Mouse (Mus musculus) mouse trophoblast stem cell (cell line): ENCODE results near the gene Lyrm1.

ENCODE experiments used
- in situ Hi-C, 2 experiments: fragments of 300-500 bp; cut with MseI, MboI; formaldehyde crosslinking; loops; 2 replicates in 1 of 2; 3 replicates in 1 of 2; pipeline ENCODE4 v1.15.1; 2025

The Lyrm1 gene

DNA sequence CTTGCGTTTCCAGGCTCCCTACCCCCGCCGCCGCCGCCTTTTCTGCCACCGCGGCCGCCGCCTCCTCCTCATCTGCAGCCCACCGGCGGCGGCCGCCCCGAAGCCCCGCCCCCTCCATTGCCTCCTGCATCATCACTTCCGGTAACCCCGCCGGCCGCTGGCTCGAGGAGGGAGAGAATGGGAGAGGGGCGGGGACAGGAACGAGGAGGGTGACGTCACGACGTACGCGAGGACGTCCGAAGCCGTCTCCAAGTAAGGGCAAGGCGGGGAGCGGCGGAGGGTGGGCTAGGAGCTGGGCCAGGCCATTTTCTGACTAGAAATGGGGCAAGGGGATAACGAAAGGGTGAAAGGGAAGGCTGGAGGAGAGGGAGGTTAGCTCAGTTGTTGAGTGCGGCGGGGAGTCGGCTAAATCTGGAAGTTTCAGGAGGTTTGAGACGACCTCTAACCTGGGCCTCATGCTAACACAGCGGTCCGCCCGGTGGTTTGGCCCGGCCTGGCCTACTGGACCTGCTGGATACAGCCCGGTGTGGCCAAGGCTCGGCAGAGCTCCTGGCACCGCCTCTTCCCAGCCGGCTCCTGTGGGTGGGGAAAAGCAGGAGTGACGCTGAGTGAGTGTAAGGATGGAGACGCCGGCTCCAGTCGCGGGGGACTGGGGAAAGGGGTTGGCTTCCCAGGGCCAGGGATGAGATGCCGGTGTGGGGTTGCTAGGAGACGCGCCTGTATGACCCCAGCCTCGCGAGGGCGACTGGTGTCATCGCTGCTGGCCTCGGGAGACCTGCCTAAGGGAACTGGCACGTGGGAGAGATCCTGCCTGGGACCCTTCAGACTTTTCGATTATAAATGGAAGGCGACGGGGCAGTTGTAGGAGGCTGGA is at the start of gene Lyrm1, which contains the start of gene Dcun1d3:
Gene Lyrm1, plus strand, starts transcription at position 223 of the 874 bp plus-strand sequence.
Gene Dcun1d3, minus strand, starts transcription at position 660 of the 874 bp plus-strand sequence.
- in situ Hi-C loops: no loop called here

DNA sequence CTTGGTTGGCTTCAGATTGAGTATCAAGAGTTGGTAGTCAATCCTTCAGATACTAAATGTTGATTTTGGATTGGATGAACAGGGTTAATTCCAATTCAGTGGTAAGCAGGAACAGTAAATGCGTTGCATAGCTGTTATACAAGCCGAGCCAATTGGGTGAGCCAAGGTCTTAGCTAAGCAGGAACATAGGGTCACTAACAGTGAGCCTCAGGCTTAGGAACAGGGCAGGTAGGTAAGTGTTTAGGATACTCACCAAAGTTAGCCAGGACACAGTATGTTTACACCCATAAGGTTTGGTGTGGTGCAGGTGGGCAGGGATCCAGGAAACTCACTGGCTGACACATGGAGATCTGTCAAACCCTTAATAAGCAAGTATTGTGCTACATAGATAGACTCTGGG is 48.3 kb upstream of the Lyrm1 start:
- in situ Hi-C loops: no loop called here

DNA sequence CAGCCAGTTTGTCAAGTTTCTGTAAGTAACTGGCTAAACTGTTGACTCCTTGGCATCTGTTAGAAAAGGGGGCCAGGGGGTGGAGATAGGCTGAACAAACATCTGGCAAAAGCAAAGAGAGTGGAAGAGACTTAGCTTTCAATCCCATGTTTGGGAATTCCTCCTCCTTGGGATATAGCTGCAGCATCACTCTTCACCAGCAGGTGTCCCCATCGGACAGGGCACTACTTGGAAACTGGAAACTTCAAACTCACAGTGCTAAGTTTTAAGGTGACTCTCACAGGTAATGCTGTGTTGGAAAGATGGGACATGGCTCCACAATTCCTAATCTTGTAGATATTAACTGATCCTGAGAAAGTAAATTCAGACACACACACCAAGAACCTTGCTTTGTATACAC is 46.6 kb upstream of the Lyrm1 start:
- in situ Hi-C loops: no loop called here

DNA sequence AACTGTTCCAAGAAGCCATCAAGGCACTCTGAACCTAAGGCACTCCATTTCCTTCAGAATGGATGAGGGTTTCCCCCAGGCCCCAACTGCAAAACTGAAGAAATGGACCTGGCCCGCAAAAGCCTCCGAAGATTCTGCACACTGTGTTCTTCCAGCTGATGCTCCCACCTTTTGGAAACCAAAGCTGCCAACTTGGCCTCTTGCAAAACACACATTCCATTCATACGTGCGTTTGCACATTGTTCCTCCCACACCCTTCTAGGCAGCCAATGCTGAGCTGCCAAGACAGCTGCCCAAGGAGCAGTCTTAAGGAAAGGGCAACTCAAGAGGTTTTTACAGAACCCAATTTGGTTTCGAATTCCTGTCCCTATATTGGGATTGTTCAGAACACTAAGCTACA is 44.9 kb upstream of the Lyrm1 start:
- in situ Hi-C loops: loop anchor here in 1 of 2 experiments (25.0 kb wide), 1 partner anchor 487 kb away; the partner anchor contains the start of gene Abca15

DNA sequence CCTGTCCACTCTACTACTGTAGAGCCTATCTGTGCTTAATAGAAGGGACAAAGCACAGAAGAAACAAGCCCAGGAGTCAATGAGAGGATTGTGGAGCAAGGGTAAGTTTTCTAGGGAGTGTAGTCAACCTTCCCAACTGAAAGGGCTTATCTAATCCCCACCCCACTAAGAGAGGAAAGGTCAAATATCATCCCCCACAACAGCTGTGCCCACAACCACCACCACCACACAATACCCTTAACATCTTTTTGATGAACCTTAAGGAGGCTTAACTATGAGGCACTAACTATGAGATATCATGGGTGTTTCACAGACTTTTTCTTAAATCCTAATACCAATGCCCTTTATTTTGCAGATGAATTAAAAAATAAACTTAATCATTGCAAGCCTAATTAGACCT is 43.2 kb upstream of the Lyrm1 start:
- in situ Hi-C loops: loop anchor here in 1 of 2 experiments (25.0 kb wide), 1 partner anchor 485 kb away; the partner anchor contains the start of gene Abca15

DNA sequence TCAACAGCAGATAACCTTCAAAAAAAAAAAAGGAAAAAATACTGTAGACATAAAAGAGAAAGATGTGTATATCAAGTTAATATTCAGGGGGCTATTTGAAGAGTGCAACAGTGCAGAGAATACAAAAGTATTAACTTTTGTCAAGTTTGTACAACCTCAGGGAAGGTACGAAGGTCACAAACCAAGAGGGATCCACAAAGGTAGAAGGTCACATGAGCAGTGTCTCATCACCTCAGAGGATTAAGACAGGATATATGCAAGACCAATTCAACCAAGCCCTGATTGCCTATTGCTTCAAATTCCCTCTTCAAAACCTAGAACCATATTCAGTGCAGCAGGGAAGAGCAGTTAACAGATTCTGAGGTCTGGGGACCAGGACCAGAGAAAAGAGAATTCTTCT is 42.5 kb upstream of the Lyrm1 start:
- in situ Hi-C loops: loop anchor here in 1 of 2 experiments (25.0 kb wide), 1 partner anchor 484 kb away; the partner anchor contains the start of gene Abca15

DNA sequence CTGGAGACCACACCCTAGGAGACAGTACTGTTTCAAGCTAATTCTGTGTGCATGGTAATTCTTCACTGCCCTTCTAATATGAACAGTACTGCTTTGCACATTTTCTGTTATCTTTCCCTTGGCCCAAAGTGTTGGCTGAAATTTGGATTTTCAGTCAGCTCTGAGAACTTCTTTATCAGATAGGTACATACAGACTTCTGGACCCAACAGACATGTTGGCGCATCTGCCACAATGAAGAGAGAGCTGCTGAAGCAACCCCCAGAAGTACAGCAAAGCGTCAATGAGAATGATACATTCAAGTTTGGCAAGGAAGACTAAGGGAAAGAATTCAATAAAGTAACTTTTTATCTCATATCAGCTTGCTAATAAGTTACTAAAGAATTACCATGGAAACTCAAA is 41.3 kb upstream of the Lyrm1 start:
- in situ Hi-C loops: loop anchor here in 1 of 2 experiments (25.0 kb wide), 1 partner anchor 483 kb away; the partner anchor contains the start of gene Abca15

DNA sequence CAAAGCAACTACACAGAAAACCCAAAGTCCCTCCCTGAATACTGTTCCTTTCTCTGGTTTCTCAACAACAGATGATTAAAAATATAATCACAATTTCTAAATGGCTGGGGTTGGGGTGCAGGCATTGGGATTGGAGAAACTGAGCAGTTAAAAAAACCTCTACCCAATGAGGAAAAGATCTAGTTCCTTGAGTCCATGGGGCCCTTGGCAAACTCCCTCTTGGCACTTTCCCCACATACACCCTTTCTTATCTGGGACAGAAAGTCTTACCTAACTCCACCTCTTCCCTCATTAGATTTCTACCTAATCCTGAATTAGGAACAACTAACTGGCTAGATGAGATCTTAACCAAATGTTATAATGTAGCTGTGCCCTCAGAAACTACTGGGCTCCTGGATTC is 40.6 kb upstream of the Lyrm1 start:
- in situ Hi-C loops: loop anchor here in 1 of 2 experiments (25.0 kb wide), 1 partner anchor 482 kb away; the partner anchor contains the start of gene Abca15

DNA sequence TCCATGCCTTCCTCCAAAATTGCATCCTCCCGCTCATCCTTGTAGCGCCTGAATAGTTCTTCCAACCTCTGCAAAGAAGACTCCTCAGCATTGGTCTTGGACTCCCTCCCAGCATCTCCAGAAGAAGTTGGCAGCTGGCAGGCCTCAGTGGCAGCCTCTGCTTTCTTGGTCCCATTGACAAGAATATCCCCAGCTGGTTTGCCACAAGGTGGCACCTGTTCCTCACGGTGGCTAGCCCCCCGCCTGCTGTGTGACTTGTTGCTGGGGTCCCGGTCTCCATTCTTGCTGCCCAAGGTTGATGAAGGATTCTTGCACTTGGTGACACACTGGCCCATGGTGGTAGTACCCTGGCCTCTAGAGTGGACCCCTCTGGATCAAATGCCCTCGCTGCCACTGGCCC is 36.2 kb upstream of the Lyrm1 start:
- in situ Hi-C loops: loop anchor here in 1 of 2 experiments (25.0 kb wide), 1 partner anchor 478 kb away; the partner anchor contains the start of gene Abca15

DNA sequence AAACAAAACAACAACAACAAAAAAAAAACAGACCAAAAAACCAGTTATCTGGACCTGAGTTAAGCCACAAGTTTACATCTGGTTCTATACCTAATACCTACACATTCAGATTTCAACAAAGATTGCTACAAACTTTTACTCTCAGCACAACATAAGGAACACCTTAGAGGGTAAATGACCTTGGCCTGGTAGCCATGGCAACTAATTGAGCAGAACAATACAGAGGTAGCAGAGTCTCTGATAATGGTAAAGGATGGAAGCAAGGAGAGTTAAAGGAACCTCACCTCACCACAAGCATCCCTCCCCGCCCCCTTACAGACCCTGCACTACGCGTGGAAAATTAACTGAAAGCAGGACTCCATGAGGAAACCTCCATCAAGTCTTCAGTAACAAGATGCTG is 35.5 kb upstream of the Lyrm1 start:
- in situ Hi-C loops: loop anchor here in 1 of 2 experiments (25.0 kb wide), 1 partner anchor 477 kb away; the partner anchor contains the start of gene Abca15

DNA sequence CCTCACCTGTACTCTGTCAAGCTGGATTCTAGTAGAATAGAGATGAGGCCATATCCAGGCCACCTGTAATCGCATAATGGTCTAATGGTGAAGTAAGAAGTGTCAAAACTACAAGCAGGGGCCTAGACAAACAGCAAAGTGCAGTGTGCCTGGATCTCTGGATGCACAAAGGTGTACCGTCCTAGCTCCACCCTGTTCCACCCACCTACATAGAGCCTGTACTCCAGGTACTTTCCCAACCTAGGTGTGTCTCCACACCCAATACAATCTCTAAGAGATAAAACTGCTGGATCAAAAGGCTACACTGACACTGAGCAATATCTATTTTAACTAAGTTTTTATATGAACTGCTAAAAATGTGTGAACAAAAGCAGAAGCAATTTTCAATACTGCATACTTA is 35.1 kb upstream of the Lyrm1 start:
- in situ Hi-C loops: loop anchor here in 1 of 2 experiments (25.0 kb wide), 1 partner anchor 477 kb away; the partner anchor contains the start of gene Abca15

DNA sequence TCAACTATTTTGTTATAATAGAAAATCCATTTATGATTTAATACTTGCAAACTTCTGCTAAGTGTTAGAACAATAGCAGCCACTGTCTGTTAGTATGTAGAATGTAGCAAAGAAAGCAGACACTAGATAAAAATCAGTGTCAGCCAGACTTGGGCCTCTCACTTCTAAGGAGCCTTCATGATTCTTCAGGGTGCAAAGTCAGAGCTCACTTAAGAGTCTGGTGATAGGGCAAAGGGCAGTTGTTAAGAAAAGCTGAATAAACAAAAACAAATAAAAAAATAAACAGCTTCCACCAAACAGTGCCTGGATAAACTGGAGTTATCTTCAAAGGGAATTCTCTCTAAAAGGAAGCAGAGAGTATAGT is 34.7 kb upstream of the Lyrm1 start:
- in situ Hi-C loops: loop anchor here in 1 of 2 experiments (25.0 kb wide), 1 partner anchor 476 kb away; the partner anchor contains the start of gene Abca15

DNA sequence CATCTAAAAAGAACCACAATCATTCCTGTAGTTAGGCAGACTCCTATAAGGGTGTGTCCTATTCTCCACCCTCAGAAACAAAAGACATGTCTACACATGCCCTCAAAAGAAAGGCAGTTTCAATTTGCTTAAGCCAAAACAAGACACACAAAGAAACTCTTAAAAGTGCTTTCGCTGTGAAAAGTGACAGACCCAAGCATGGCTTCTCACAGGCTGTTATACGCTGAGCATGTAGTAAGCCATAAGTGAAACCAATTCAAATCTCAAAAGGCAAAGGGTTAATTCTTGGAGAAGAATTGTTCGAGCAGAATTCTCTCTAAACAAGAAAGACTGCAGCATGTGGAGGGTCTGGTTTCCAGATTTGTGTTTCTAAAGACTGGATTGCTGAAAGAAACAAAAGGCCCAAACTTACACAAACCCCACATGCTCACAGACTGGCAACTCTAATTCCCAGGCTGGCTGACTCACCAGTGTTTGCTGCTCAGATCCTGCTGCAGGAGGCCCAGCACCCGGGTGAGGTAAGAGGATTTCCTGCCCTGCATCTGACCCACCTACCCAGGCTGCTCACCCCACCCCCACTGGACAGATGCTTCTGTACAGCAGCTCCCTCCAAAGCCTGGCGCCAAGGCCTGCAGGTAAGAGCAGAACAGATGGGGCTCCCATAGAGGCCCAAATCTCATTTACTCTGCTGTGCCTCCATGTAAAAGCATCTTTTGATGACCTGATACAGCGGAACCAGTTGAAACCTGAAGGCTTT is 34.1 kb upstream of the Lyrm1 start:
- in situ Hi-C loops: loop anchor here in 1 of 2 experiments (25.0 kb wide), 1 partner anchor 476 kb away; the partner anchor contains the start of gene Abca15

DNA sequence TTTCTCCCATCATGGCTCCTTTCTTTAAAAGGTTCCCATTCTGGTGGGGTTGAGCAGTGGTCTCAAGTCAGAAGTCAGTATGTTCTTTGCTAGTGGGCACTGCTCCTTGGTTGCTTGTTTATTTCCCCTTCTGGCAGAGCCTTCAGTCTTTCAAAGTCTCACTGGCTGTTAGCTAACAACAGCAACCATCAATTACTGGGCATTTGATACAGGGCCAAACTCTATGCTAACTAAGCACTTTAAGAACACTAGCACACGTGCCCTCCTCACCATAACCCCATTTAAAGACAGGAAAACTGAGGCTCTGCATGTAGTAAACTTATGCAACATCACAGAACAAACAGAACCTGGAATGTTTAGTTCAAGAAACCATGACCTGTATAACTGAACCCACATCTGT is 33.5 kb upstream of the Lyrm1 start:
- in situ Hi-C loops: loop anchor here in 1 of 2 experiments (25.0 kb wide), 1 partner anchor 475 kb away; the partner anchor contains the start of gene Abca15

DNA sequence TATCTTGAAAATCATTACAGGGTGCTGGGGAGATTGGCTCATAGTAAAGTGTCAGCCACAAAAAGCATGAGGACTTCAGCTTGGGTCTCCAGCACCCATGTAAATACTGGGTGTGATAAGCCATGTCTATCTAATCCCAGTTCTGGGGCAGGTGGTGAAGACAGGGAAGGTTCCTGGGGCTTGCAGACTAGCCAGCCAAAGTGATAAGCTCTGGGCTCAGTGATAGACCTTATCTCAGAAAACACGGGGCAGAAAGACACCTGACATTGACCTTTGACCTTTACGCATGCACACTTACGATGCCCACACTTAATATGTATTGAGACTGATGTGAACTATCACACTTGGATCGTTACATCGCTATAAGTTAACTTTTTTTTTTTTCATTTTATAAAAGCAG is 31.2 kb upstream of the Lyrm1 start:
- in situ Hi-C loops: loop anchor here in 1 of 2 experiments (25.0 kb wide), 1 partner anchor 473 kb away; the partner anchor contains the start of gene Abca15

DNA sequence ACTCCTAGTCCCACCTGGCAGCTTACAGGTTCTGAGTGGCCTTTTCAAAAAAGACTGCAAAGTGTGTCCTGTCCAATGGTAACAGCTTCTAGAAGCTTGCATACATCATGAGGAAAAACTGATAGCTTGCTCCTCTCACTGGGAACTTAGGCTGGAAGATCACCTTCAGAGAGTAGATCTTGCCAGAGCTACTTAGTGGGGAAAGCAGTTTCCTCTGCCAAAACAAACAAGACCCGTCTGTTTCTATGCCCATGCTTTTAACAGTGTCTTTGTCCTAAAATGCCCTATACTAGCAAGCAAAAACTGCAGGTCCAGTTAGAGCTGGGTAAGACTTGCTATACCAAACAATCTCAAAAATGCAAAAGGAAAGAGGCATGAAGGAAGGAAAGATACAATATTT is 29.5 kb upstream of the Lyrm1 start:
- in situ Hi-C loops: loop anchor here in 1 of 2 experiments (25.0 kb wide), 1 partner anchor 471 kb away; the partner anchor contains the start of gene Abca15

DNA sequence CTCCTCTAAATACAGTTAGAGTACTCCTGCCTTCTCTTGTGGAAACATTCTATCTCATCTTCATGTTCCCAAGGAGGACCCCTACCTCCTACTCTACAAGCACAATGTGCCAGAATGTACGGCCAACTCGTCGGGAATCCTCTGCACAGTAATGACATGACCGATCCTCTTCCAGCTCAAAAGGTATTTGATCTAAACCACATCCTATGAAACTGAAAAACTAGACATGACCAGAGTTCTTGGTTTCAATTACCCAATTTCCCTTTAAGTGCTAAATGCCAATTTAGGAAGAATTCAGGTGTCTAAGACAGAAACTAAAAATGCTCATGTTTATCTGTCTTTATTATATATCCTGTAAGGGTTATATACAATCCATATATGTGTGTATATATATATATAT is 23.5 kb upstream of the Lyrm1 start:
- in situ Hi-C loops: loop anchor here in 1 of 2 experiments (25.0 kb wide), 1 partner anchor 465 kb away; the partner anchor contains the start of gene Abca15

DNA sequence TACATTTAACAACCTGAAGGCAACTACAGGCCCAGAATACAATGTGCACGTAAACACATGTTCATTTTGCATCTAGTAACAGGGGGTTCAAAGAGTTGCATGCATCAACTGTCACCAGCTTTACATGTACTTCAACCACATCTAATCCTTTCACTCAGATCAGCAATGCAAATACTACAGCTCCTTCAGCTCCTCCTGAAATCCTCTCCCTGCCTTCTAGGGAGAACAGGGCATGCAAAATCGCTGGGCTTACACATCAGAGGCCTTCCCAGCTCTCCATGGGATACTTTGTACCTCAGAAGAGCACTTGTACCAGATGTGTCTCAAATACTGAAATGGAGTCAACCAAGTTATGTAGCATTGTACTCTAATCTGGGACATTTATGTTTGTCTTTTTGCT is 22.6 kb upstream of the Lyrm1 start:
- in situ Hi-C loops: loop anchor here in 1 of 2 experiments (25.0 kb wide), 1 partner anchor 464 kb away; the partner anchor contains the start of gene Abca15

DNA sequence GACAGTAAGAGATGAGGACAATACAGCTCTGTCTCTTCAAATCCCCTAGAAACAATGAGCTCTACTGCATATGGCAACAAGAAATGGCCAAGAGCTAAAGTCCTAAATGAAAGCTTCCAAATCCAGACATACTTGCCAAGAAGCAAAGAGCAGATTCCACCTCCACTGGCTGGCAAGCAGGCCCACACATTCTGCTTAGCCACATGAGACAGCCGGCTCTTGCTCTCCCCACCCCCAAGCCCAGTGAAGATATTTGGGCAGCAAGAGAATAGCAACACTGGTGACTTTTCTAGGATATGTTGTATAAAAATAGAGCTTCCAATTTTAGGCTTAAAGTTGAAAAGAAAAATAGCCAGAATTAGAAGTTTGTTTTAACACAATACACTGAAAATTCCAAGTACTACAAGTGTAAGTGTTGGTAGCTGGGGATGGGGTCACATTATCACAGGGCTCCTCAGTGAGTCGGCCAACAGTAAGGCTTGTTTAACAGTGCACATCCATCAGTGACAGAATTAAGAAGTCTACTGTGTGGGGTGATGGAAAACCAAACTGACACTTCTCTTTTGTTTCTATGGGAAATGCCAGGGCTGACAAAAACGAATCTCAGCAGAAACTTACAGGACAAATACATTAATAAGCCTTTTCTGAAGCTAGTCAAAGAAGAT is 19.8 kb upstream of the Lyrm1 start:
- in situ Hi-C loops: no loop called here

DNA sequence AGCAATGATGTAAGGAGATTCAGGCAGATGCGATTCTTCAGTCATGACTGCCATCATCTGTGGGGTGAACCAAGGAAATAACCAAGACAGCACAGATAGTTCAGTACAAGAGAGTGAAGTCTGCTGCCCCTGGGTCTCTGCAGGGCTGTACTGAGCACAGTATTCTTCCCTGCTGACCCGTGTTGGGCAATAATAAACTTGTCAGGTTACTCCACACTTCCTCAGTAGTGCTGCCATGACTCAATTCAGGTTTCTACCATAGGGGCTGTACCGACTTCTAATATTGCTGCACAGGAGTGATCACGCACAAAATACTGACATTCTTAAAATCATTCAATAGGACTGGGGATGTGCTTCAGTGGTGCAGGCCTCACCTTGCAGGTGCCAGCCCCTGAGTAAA is 16.5 kb upstream of the Lyrm1 start:
- in situ Hi-C loops: no loop called here

DNA sequence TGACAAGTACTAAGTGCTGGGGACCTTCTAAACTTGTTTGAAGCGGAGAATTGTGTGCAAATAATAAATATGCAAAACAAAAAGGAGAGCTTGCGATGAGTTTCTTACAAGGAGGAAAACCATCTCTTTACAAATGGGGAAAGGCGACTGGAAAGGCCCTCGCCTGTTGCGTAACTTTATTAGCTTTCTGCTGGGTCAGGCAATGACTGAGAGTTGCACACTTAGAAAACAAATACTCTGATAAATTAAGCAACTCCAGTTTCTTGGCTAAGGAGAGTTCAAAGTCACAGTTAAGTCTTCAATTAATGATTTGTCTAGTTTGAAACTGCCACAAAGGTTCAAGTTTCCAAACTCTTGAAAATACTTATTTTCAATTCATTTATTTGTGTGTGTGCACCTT is 15.3 kb upstream of the Lyrm1 start:
- in situ Hi-C loops: no loop called here
